Mouse (Mus musculus) fat pad, adult 2 months (tissue): ENCODE measurements around the gene Eme1.

Source experiments
- DNase-seq: peaks from one replicate; pipeline ENCODE4 v3.0.0-alpha.2; 2011; ENCODE audit warnings: low read depth, low spot score; ENCODE audit errors: extremely low read depth

Gene Eme1

GRCm38 (mm10) chr11:94600447-94600846, 53.3 kb downstream of the Eme1 start:
- no peak for DNase-seq

GRCm38 (mm10) chr11:94598437-94599120, 55.2 kb downstream of the Eme1 start:
- DNase-seq: no peak

- no peak for DNase-seq
Observed at GRCm38 (mm10) chr11:94597319-94597718, 56.4 kb downstream of the Eme1 start.

- no peak for DNase-seq
Observed at GRCm38 (mm10) chr11:94596311-94596852, 57.4 kb downstream of the Eme1 start.
